Mouse (Mus musculus) cerebellum, adult 11 months (tissue): ENCODE results near the gene Inafm2.
A peak's percentile ranks its signal among the peaks of the same experiment; 100 is the strongest.

Source experiments
- DNase-seq: peaks from one replicate; pipeline ENCODE4 v3.0.0; 2022

The Inafm2 gene

GRCm38 (mm10) chr2:118760311-118761025, 14.9 kb downstream of the Inafm2 start:
- DNase-seq = no peak

GRCm38 (mm10) chr2:118761358-118761757, 15.8 kb downstream of the Inafm2 start:
- no peak for DNase-seq

GRCm38 (mm10) chr2:118761906-118762783, 16.6 kb downstream of the Inafm2 start, which contains the start of gene Ccdc9b:
TSS of gene Ccdc9b (minus strand) at chr2:118762661.
- peak; percentile 89 for DNase-seq

GRCm38 (mm10) chr2:118762784-118763148, 17.2 kb downstream of the Inafm2 start:
- DNase-seq = no peak

- no peak for DNase-seq
These were observed 17.9 kb downstream of the Inafm2 start for GRCm38 (mm10) chr2:118763469-118763868.

- peak; percentile 65 for DNase-seq
These were observed 18.7 kb downstream of the Inafm2 start for GRCm38 (mm10) chr2:118764094-118764831.

GRCm38 (mm10) chr2:118764875-118765274, 19.3 kb downstream of the Inafm2 start:
- DNase-seq = no peak

- DNase-seq = no peak
These were observed 20.8 kb downstream of the Inafm2 start for GRCm38 (mm10) chr2:118766041-118767033.

- DNase-seq = no peak
These were observed 26.8 kb downstream of the Inafm2 start, which contains the start of gene Phgr1 for GRCm38 (mm10) chr2:118772158-118772874. TSS of gene Phgr1 (plus strand) at chr2:118772769.

GRCm38 (mm10) chr2:118774536-118774935, 29.0 kb downstream of the Inafm2 start:
- DNase-seq = no peak

- DNase-seq = peak; percentile 50
These were observed 29.8 kb downstream of the Inafm2 start for GRCm38 (mm10) chr2:118775396-118775795.

- peak; percentile 70 for DNase-seq
These were observed 30.3 kb downstream of the Inafm2 start for GRCm38 (mm10) chr2:118775846-118776245.

GRCm38 (mm10) chr2:118776295-118776694, 30.7 kb downstream of the Inafm2 start:
- DNase-seq = peak; percentile 39

- DNase-seq = no peak
These were observed 32.9 kb downstream of the Inafm2 start for GRCm38 (mm10) chr2:118778418-118778817.

GRCm38 (mm10) chr2:118779065-118779464, 33.5 kb downstream of the Inafm2 start:
- DNase-seq = peak; percentile 48

- DNase-seq = peak; percentile 94
These were observed 34.2 kb downstream of the Inafm2 start, which contains the start of gene Disp2 for GRCm38 (mm10) chr2:118779504-118780480. TSS of gene Disp2 (plus strand) at chr2:118779719.

- peak; percentile 4 for DNase-seq
These were observed 35.6 kb downstream of the Inafm2 start for GRCm38 (mm10) chr2:118781115-118781514.

GRCm38 (mm10) chr2:118782303-118782702, 36.7 kb downstream of the Inafm2 start:
- DNase-seq = peak; percentile 2

- DNase-seq = no peak
These were observed 37.5 kb downstream of the Inafm2 start for GRCm38 (mm10) chr2:118783093-118783492.

- no peak for DNase-seq
These were observed 38.1 kb downstream of the Inafm2 start for GRCm38 (mm10) chr2:118783663-118784062.
